Mouse (Mus musculus) adrenal gland, adult 18-20 months (tissue): Measurements from ENCODE around the gene Prr5l. TPM values are rescaled to one million over a fixed set of nuclear protein-coding genes. Genes with fewer than 3 reads are reported as not detected.

Experiments used
- DNase-seq, 2 experiments: peaks; one replicate each; pipeline ENCODE4 v3.0.0; 2021 to 2022; ENCODE audit warnings: low spot score in 2 of 2
- total RNA-seq, 2 experiments: library from RNA; stranded (reverse); gene quantifications; 1 replicate in 1 of 2; 2 replicates in 1 of 2; pipeline ENCODE4 v1.2.3; 2021

Gene Prr5l
- total RNA-seq, 2 experiments from 2014 or later: 3.9 to 5.6 TPM

GRCm38 (mm10) chr2:101825226-101826120, 57.4 kb downstream of the Prr5l start:
- DNase-seq: no peak

- no peak for DNase-seq
Observed at GRCm38 (mm10) chr2:101823821-101824220, 59.0 kb downstream of the Prr5l start.

DNA sequence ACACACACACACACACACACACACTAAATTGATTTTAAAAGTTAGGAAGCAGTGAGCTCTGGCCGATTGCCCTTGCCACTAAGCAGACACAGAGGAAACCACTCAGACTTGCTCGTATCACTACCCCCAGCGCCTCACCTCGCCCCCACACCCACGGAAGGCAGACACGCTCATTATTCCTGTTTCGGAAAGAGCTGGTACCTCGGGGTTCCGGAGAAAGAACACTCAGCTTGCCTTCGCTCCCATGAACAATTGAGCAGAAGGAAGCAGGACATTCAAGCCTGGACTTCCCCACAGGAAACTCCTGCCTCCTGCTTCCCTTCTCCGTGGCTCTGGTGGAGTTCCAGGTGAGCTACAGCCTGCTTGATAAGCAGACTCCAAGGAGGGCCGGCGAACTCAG, 60.0 kb downstream of the Prr5l start:
- DNase-seq: no peak

GRCm38 (mm10) chr2:101820816-101821215, 62.0 kb downstream of the Prr5l start:
- DNase-seq: no peak

GRCm38 (mm10) chr2:101818986-101819764, 63.7 kb downstream of the Prr5l start:
- DNase-seq: no peak

DNA sequence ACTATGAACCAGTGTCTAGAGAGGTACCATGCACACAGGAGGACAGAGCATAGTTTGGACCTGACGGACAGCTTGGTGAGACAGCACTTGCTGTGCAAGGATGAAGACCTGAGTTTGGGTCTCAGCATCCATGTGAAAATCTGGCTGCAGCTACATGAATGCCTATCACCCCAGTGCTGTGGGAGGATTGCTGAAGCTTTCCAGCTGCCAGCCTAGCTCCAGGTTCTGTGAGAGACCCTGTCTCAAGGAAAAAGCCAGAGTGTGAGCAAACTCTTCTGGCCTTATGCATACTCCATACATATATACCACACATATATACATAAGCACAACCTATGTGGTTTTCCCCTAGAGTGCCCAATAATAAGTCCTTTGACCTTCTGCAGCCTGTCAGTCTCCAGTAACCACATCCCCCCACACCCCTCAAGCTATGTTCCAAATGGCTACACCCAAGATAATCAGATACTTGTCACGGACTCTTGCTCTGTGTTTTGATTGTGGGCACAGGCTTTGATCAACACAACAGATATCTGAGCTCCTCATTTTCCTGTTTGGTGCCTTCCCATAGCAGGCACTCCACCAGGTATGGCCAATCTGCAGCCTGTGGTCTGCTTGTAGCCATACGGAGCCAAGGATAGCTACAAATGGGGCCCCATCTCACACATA, 66.0 kb downstream of the Prr5l start:
- DNase-seq: no peak

DNA sequence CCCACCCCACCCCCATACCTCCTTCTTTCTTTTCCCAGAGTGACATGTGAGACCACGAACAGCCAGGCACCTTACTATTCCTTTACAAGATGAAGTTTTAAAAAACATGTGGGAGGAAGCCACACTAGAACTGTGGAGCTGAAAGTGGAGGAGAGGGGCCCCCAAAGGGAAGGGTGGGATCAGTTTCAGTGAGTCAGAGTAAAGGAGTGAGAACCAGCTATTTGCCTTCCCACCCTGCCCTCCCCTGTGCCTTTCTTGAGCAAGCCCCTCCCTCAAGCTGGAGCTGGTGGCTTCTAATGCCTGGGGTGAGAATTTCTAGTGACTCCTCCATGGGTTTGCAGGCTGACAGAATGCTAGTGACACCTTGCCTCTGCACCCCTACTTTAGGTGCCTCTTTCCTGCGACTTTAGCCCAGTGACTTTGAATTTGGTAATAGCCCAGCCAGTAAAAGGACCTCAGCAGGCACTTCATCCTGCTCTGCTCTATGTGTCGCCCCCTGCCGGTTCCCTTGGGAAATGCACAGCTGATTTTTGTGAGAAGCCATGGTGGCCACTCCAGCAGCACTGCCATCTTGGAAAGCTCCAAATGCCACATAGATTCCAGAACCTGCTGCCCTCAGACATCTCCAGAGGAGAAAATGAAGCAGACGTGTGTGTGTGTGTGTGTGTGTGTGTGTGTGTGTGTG, 67.4 kb downstream of the Prr5l start:
- peak; percentile 23 to 49 for DNase-seq

DNA sequence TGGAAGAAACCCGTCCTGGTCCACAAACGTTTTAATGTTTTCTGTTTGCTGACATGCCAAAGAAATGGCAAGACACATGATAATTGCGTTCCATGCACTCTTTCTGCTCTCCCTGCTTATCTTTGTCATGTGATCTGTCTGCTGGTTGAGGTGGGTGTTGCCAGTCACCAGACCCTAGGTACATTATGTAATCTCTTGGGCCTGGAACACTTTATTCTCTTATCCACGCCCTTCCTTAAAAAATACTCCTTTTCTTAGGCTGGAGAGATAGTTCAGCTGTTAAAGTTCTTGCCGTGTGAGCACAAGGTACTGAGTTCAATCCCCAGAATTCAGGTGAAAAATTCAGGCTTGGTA, 68.6 kb downstream of the Prr5l start:
- no peak for DNase-seq

DNA sequence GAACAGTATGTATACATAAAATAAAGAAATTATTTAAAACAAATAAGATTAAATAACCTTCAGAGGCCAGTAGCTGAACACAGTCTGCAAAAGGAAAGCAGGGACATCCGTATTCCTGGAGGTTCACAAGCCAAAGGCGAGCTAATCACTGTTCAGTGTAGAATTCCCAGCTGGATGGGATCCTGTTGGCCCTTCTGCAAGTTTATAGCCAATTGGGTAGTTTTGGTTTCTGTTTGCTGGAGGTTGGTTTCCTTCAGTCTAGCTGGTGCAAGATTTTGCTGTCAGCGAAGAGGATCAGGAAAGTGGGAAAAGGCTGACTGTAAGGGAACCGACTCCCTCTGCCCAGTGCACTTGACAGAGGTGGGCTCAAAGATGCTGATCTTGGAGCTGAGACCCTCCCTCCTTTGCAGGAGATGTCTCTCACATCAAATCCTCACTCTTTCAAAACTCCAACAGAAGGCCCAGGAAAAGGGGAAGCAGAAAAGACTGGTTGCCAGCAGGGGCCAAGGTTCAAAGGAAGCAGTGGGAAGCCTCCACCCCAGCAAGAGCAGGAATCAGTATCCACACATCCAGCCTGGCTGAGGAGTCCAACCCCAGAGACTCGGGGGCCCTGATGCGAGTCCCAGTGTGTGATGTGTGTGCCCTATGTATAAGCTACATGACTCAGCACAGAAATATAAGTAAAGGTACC, 69.1 kb downstream of the Prr5l start:
- DNase-seq: no peak

DNA sequence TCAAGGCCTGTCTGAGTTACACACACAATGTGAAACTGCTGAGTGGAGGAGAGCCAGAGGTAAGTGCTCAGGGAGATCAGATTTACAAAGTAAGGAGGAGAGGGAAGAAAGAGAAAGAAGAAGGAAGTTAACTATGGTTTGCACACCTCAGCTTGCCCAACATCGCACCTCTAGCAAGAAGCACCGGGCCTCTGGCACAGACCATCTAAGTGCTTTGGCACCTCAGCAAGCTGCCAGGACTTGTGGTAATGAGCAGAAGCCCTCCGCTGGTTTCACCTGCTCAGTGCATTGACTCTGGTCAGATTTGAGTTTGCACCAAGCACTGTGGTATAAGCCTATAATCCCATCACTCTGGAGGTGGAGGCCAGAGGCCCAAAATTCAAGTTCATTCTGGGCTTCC, 70.9 kb downstream of the Prr5l start:
- DNase-seq: no peak

DNA sequence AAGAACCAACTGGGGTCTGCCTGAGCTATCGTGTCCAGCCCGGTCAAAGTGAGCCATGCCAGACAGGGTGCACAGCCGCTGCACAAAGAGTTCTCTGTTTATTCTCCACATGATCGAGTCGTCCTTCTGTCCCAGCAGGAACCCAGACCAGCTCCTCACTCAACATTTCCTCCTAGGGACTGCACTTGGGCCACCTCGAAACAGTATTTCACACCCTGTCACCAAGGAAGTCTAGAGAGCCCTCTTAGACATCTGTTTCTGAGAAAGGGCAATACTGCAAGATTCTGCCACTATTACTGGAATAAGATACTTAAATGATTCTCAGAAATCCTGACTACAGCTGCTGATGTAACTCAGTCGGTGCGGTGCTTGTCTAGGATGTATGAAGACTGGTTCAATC, 72.1 kb downstream of the Prr5l start:
- no peak for DNase-seq

DNA sequence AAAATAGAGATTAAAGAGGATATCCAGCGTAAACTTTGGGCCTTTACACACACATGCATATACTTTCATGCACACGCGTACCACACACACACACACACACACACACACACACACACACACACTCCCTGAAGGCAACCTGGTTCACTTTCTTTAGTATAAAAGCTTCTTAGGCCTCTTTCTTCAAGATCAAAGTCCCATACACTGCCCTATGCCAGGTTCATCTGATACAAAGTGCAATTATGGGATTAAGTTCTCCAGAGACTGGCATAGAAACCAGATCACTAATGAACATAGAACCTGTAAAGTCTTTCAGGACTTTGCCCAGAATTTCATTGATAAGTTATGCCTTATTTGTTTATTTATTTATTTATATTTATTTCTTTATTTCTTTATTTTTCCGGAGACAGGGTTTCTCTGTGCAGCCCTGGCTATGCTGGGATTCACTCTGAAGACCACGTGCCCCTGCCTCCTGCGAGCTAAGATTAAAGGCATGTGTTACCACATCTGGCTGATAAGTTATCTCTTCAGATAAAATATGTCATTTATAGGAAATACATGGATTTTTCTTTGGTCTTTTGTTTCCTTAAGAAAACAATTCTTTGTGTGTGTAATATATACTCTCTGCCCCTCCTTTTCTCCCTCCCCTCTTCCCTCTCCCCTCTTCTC, 73.1 kb downstream of the Prr5l start:
- DNase-seq: no peak

DNA sequence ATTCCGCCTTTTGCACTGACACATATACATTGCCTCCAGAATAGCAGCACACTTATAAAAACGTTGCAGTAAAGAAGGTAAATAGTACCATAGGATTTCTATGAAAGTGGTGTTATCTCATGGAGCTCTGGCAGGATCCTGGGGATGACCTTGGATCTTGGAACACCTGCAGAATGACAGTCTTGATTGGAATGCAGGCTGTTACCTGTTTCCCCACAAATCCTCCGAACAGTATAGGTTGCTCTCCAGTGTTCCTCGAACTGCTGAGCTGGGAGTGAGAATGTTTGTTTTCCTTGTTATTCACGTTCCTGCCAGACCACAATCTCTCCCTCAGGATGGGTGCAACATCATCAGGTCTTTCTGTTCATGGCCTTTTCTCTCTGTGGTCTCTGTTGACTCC, 75.1 kb downstream of the Prr5l start:
- no peak for DNase-seq

DNA sequence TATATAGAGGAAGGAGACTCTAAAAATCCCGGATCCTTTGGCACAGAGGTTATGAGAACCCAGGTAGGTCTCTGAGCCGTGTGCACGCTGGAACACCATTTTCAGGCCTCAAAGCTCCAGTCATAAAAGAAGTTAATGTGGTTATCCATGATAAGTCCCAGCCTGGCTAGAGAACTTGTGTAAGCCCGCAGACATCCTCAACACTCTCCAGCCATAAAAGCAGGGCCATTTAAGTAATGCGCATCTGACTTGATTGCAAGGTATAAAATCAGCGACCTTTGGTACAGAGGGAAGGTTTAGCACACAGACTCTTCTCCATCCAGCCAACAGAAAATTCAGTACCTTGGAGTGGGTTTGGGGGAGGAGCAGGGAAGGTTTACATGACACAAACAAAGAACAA, 80.6 kb downstream of the Prr5l start:
- DNase-seq: no peak

GRCm38 (mm10) chr2:101797901-101798250, 85.0 kb downstream of the Prr5l start:
- DNase-seq: no peak

DNA sequence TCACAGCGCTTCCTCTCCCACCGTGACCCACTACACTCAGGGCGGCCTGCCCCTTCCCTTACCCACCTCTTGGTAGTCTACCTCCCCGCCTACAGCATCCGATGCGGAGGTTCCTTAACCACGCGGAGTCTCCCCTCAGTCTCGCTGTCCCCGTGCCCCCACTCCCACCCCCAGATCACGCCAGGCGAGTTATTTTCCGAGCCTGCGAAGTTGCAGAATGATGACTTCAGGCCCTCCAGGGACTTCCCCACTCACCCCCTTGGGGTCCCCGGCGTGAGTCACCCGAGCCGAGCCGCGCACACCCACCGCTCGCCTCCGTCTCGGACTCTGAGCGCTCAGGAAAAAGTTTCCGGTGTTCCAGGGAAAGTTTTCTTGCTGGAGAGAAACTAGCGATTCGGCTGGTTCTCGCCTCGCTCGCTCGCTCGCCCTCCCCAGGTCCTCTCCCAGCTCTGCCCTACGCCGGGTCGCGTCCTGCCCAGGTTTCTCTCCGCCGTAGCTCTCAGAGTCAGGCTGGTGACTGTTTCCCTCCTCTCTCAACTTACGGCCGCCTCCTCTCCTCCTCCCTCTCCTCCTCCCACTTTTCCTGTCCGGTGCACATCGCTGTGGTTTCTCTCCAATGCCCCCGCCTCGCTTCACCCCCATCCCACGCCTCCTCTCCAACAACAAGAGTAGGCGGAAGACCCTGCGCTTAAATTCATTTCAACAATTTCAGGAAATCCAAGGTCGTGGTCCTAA, 85.5 kb downstream of the Prr5l start:
- DNase-seq: peak; percentile 29 to 43

DNA sequence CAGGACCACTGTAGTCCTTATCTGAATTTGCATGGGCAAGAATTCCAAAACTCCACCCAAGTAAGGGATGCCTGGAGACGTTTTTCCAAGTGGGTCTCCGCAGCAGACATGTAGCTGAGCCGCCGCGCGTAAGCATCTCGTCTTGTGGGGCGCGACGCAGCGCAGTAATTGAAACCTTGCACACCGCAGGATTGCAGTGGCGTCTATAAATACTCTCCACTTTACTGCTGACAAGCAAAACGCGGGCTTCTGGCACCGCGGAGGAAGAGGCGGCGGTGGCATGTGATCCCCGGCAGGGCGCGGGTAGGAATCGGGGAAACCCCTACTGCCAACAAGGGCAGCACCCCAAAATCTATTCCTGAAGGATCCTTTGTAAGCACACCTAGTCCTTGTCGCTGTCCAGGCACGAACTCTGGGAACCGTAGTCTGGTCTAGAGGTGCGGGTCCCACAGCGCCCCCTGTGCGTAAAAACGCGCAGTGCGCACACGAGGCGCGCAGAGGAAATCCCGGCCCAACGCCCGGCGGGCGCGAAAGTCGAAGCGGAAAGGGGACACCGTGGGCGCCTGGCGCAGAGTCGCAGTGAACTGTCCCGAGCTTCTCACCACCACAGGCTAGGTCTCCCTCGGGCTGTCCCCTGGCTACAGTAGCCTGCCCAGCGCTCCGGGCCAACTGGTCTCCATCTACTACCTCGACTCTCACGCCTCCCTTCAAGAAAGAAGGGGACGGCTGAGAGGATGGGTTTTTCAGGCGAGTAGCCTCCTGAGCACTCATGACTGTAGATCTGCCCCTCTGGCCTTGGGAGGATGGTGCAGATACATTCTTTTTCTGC, 86.3 kb downstream of the Prr5l start:
- peak; percentile 64 to 78 for DNase-seq

GRCm38 (mm10) chr2:101792130-101792529, 90.7 kb downstream of the Prr5l start:
- no peak for DNase-seq

DNA sequence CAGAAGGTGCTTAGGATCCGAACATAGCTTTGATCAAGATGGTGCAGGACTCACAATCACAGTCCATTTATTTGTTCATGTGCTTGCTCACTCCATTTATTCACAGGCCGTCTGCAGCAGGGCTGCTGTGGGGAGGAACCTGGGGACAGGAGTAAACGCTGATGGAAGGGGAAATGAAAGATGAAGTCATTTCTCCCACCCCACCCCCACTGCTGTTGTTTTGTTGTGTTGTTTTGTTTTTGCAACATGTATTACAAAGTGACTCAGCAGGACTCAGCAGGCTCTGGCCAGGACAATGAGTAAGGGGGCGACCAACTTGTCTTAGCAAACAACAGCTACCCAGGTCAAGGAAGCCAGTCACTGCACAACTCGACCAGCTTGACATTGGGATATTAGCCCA, 99.6 kb downstream of the Prr5l start:
- DNase-seq: no peak
